Mouse (Mus musculus) T-helper 17 cell (primary cell): ENCODE measurements at regions not wholly inside any gene's neighbourhood (a gene's known extent, or its start where the extent isn't known, plus 50 kb on each side); places are given as distances from the start of the nearest gene placed in this dataset.

Source experiments
- in situ Hi-C, 2 experiments: fragments of 300-600 bp; cut with MboI, MseI; formaldehyde crosslinking; loops; 1 replicate in 1 of 2; 2 replicates in 1 of 2; pipeline ENCODE4 v1.15.1; 2025; ENCODE audit warnings: high pct_unique_total_duplicates in 2 of 2

- in situ Hi-C loops: loop anchor here in 1 of 2 experiments (10.0 kb wide), 1 partner anchor 903 kb away; no protein-coding TSS in a partner anchor
Observed at GRCm38 (mm10) chr3:50882249-50882733, 342.0 kb upstream of the Noct start.

GRCm38 (mm10) chr3:50886336-50886735, 337.9 kb upstream of the Noct start:
- in situ Hi-C loops: loop anchor here in 1 of 2 experiments (5.0 to 10.0 kb wide), 2 partner anchors 39 to 898 kb away; no protein-coding TSS in a partner anchor

GRCm38 (mm10) chr3:50887002-50887401, 337.2 kb upstream of the Noct start:
- in situ Hi-C loops: loop anchor here in 1 of 2 experiments (5.0 to 10.0 kb wide), 2 partner anchors 40 to 898 kb away; no protein-coding TSS in a partner anchor

GRCm38 (mm10) chr3:50888571-50889210, 335.6 kb upstream of the Noct start:
- in situ Hi-C loops: loop anchor here in 1 of 2 experiments (5.0 to 10.0 kb wide), 2 partner anchors 41 to 896 kb away; no protein-coding TSS in a partner anchor

- in situ Hi-C loops: loop anchor here in 1 of 2 experiments (5.0 kb wide), 1 partner anchor 508 kb away; no protein-coding TSS in a partner anchor
Observed at GRCm38 (mm10) chr3:50890537-50890936, 333.7 kb upstream of the Noct start.

- in situ Hi-C loops: no loop called here
Observed at GRCm38 (mm10) chr3:50898179-50898578, 326.1 kb upstream of the Noct start.

- in situ Hi-C loops: loop anchor here in 1 of 2 experiments (5.0 to 25.0 kb wide), 2 partner anchors 513 to 598 kb away; no protein-coding TSS in a partner anchor
Observed at GRCm38 (mm10) chr3:50899830-50900350, 324.4 kb upstream of the Noct start.

- in situ Hi-C loops: loop anchor here in 1 of 2 experiments (5.0 to 25.0 kb wide), 2 partner anchors 513 to 598 kb away; no protein-coding TSS in a partner anchor
Observed at GRCm38 (mm10) chr3:50900566-50900965, 323.7 kb upstream of the Noct start.

- in situ Hi-C loops: loop anchor here in 1 of 2 experiments (5.0 to 25.0 kb wide), 2 partner anchors 514 to 599 kb away; no protein-coding TSS in a partner anchor
Observed at GRCm38 (mm10) chr3:50901321-50901720, 322.9 kb upstream of the Noct start.

GRCm38 (mm10) chr3:50902933-50903332, 321.3 kb upstream of the Noct start:
- in situ Hi-C loops: loop anchor here in 1 of 2 experiments (5.0 to 25.0 kb wide), 2 partner anchors 516 to 601 kb away; no protein-coding TSS in a partner anchor

- in situ Hi-C loops: loop anchor here (5.0 to 25.0 kb wide), 2 partner anchors 517 to 602 kb away; no protein-coding TSS in a partner anchor
Observed at GRCm38 (mm10) chr3:50904716-50905116, 319.5 kb upstream of the Noct start.

GRCm38 (mm10) chr3:50905274-50905992, 318.8 kb upstream of the Noct start:
- in situ Hi-C loops: loop anchor here (5.0 to 25.0 kb wide), 2 partner anchors 518 to 603 kb away; no protein-coding TSS in a partner anchor

GRCm38 (mm10) chr3:50905993-50906831, 318.0 kb upstream of the Noct start:
- in situ Hi-C loops: loop anchor here (5.0 to 25.0 kb wide), 2 partner anchors 519 to 604 kb away; no protein-coding TSS in a partner anchor

GRCm38 (mm10) chr3:50912980-50913518, 311.2 kb upstream of the Noct start:
- in situ Hi-C loops: loop anchor here in 1 of 2 experiments (10.0 to 25.0 kb wide), 2 partner anchors 232 to 526 kb away; no protein-coding TSS in a partner anchor

GRCm38 (mm10) chr3:50914866-50915365, 309.3 kb upstream of the Noct start:
- in situ Hi-C loops: loop anchor here in 1 of 2 experiments (10.0 to 25.0 kb wide), 2 partner anchors 230 to 528 kb away; no protein-coding TSS in a partner anchor

GRCm38 (mm10) chr3:50916305-50916854, 307.9 kb upstream of the Noct start:
- in situ Hi-C loops: loop anchor here in 1 of 2 experiments (10.0 to 25.0 kb wide), 2 partner anchors 228 to 529 kb away; no protein-coding TSS in a partner anchor

- in situ Hi-C loops: loop anchor here (10.0 to 25.0 kb wide), 2 partner anchors 202 to 535 kb away; no protein-coding TSS in a partner anchor
Observed at GRCm38 (mm10) chr3:50922347-50922746, 301.9 kb upstream of the Noct start.

GRCm38 (mm10) chr3:50922832-50923231, 301.4 kb upstream of the Noct start:
- in situ Hi-C loops: loop anchor here (10.0 to 25.0 kb wide), 2 partner anchors 202 to 536 kb away; no protein-coding TSS in a partner anchor

- in situ Hi-C loops: loop anchor here (10.0 to 25.0 kb wide), 2 partner anchors 201 to 536 kb away; no protein-coding TSS in a partner anchor
Observed at GRCm38 (mm10) chr3:50923327-50923726, 300.9 kb upstream of the Noct start.
